8 mouse cellular contexts compared by ENCODE assay signal in genomic region chr6:118827560-118827959, GRCm38 (mm10).
DNase-seq lines count a peak whose midpoint lies in the region; ATAC-seq and TF ChIP-seq lines count a peak whose summit lies in the region.

No protein-coding gene starts in this region.

- H3K4me1 ChIP-seq in forebrain, embryonic 12.5 days, result peaks cover 13% of the 10 kb centered on the region
- H3K4me1 ChIP-seq in stomach, embryonic 14.5 days (ENCODE audit: control insufficient read depth, insufficient read depth, low read length), result peaks cover 12% of the 10 kb centered on the region; the same call in 1 of the 2 replicates

- TF ChIP-seq CTCF in left cerebral cortex, adult 2 months (IDR thresholded peaks at IDR 0.05), result no peak

- 26% methylated on average over 8 of the region's 8 CpGs for WGBS in forebrain, embryonic 12.5 days
- 48% methylated on average over 8 of the region's 8 CpGs for WGBS in stomach, embryonic 14.5 days

- no peaks in the 10 kb centered on the region for H3K9me3 ChIP-seq in forebrain, embryonic 12.5 days
- no peaks in the 10 kb centered on the region for H3K9me3 ChIP-seq in stomach, embryonic 14.5 days (ENCODE audit: control insufficient read depth, low read depth, low read length)

- DNase-seq in left cerebral cortex, adult 2 months (ENCODE audit: extremely low spot score in 1 of 2, low spot score in 2 of 2), result no peak
- no peak for DNase-seq in left cerebral cortex, adult 8-10 months (ENCODE audit: low spot score in 2 of 2)
- peak; percentile 29 for DNase-seq in mesoderm, embryonic 11.5 days (ENCODE audit: low read depth, low spot score)
- no peak for DNase-seq in spleen, adult 18-20 months

- H3K27ac ChIP-seq in left cerebral cortex, adult 2 months, result 0 out of 2 replicates have a peak overlapping the region, but pooled peaks have one; percentile 19
- H3K27ac ChIP-seq in forebrain, embryonic 12.5 days, result peak overlapping the region; percentile 68
- 0 out of 2 replicates have a peak overlapping the region, but pooled peaks have one; percentile 35 for H3K27ac ChIP-seq in stomach, embryonic 14.5 days (ENCODE audit: low read length)

- no peaks in the 10 kb centered on the region for H3K36me3 ChIP-seq in forebrain, embryonic 12.5 days (replicated peaks)
- H3K36me3 ChIP-seq in stomach, embryonic 14.5 days (ENCODE audit: control insufficient read depth, insufficient read depth, low read length), result no peaks in the 10 kb centered on the region

- H3K9ac ChIP-seq in forebrain, embryonic 12.5 days, result no peak overlapping the region
- no peak overlapping the region for H3K9ac ChIP-seq in stomach, embryonic 14.5 days (replicated peaks; ENCODE audit: low read depth, low read length)

- H3K27me3 ChIP-seq in forebrain, embryonic 12.5 days, result no peaks in the 10 kb centered on the region
- no peaks in the 10 kb centered on the region for H3K27me3 ChIP-seq in stomach, embryonic 14.5 days (ENCODE audit: control insufficient read depth, insufficient read depth, low read length)

- H3K4me3 ChIP-seq in left cerebral cortex, adult 2 months, result no peak overlapping the region
- no peak overlapping the region for H3K4me3 ChIP-seq in forebrain, embryonic 12.5 days (replicated peaks)
- H3K4me3 ChIP-seq in stomach, embryonic 14.5 days (ENCODE audit: low read depth, low read length), result no peak overlapping the region

- ATAC-seq in forebrain, embryonic 12.5 days (ENCODE audit: low FRiP score), result peak; percentile 75
- ATAC-seq in stomach, embryonic 14.5 days (ENCODE audit: insufficient number of reproducible peaks, insufficient read depth, low FRiP score, low read depth), result 0 out of 2 replicates have a peak, but pooled peaks have one; percentile 37
- ATAC-seq in activated CD4-positive, CD25-positive, alpha-beta regulatory T cell, adult 4 months, result no peak
- no peak for ATAC-seq in CD4-positive, CD25-positive, alpha-beta regulatory T cell, adult 4 months

- no peak overlapping the region for H3K4me2 ChIP-seq in forebrain, embryonic 12.5 days
- H3K4me2 ChIP-seq in stomach, embryonic 14.5 days (replicated peaks; ENCODE audit: low read depth, low read length), result no peak overlapping the region

- intact Hi-C loops in left cerebral cortex, adult 2 months (cut with DNase I), result no loop called here

Comparison
In these comparisons a context has a peak if more than half of its experiments do, and no peak if none do; other contexts are left out.
1. ATAC-seq: peak in forebrain, embryonic 12.5 days (single experiment) and stomach, embryonic 14.5 days (single experiment); none in activated CD4-positive, CD25-positive, alpha-beta regulatory T cell, adult 4 months (single experiment) and CD4-positive, CD25-positive, alpha-beta regulatory T cell, adult 4 months (single experiment).
2. Peak in every context shown above with its lines, with median percentiles within 50 percentile points of each other: H3K27ac ChIP-seq.